Comparison of ENCODE assay signal across 15 mouse cellular contexts in genomic region chr17:44259245-44259644, GRCm38 (mm10).
DNase-seq lines count a peak whose midpoint lies in the region; ATAC-seq and TF ChIP-seq lines count a peak whose summit lies in the region.
"Had no signal": no experiment of that assay in that cellular context is flagged by ENCODE, and none has a peak within 500 bp of the region (broad histone marks: within the 10 kb centered on the region; RNA-seq: fewer than 3 reads in every experiment).

No protein-coding gene starts in this region.

- no peak overlapping the region for H3K9ac ChIP-seq in intestine, postnatal 0 days (ENCODE audit: low read depth, low read length)
- no peak overlapping the region for H3K9ac ChIP-seq in intestine, embryonic 16.5 days (ENCODE audit: low read depth, low read length)
- no peak overlapping the region for H3K9ac ChIP-seq in neural tube, embryonic 11.5 days (ENCODE audit: low read length)
- H3K9ac ChIP-seq in neural tube, embryonic 15.5 days (replicated peaks) = no peak overlapping the region
- H3K9ac ChIP-seq in MEL (ENCODE audit: control insufficient read depth, low read depth, low read length, poor library complexity, severe bottlenecking) = no peak overlapping the region
- no peak overlapping the region for H3K9ac ChIP-seq in midbrain, embryonic 16.5 days (ENCODE audit: low read depth, low read length)
- H3K9ac ChIP-seq: heart, embryonic 13.5 days; hindbrain, embryonic 12.5 days had no signal

- no peak overlapping the region for H3K4me2 ChIP-seq in intestine, postnatal 0 days (replicated peaks; ENCODE audit: low read depth)
- H3K4me2 ChIP-seq in intestine, embryonic 16.5 days (ENCODE audit: low read depth, low read length) = no peak overlapping the region
- no peak overlapping the region for H3K4me2 ChIP-seq in neural tube, embryonic 11.5 days (ENCODE audit: low read depth)
- H3K4me2 ChIP-seq in neural tube, embryonic 15.5 days = no peak overlapping the region
- no peak overlapping the region for H3K4me2 ChIP-seq in midbrain, embryonic 16.5 days (ENCODE audit: low read length)
- H3K4me2 ChIP-seq: heart, embryonic 13.5 days; hindbrain, embryonic 12.5 days had no signal

- TF ChIP-seq CTCF in intestine, postnatal 0 days (IDR thresholded peaks at IDR 0.05; ENCODE audit: low read depth) = peak; percentile 49
- TF ChIP-seq CTCF in MEL (IDR thresholded peaks at IDR 0.05 in 2 of 3, conservative IDR thresholded peaks at IDR 0.05 in 1 of 3; ENCODE audit: control insufficient read depth in 1 of 3, insufficient read depth in 1 of 3, low read depth in 2 of 3, low read length in 3 of 3, poor library complexity in 1 of 3, severe bottlenecking in 1 of 3) = peak; percentile 28 to 49 (median 46); a peak in 5 of 6 replicates

- H3K27me3 ChIP-seq in intestine, postnatal 0 days (replicated peaks; ENCODE audit: control insufficient read depth, insufficient read depth, low read length) = no peaks in the 10 kb centered on the region
- no peaks in the 10 kb centered on the region; the same call in 1 of the 2 replicates for H3K27me3 ChIP-seq in intestine, embryonic 16.5 days (replicated peaks; ENCODE audit: control insufficient read depth, insufficient read depth, low read length)
- H3K27me3 ChIP-seq in neural tube, embryonic 11.5 days (ENCODE audit: control insufficient read depth, insufficient read depth, low read length) = no peaks in the 10 kb centered on the region
- H3K27me3 ChIP-seq in neural tube, embryonic 15.5 days (replicated peaks) = peaks cover 30% of the 10 kb centered on the region
- H3K27me3 ChIP-seq in MEL (ENCODE audit: control insufficient read depth in 1 of 2, insufficient read depth in 2 of 2, low read length in 2 of 2) = no peaks in the 10 kb centered on the region
- H3K27me3 ChIP-seq in midbrain, embryonic 16.5 days (ENCODE audit: control insufficient read depth, insufficient read depth, low read depth, low read length) = no peaks in the 10 kb centered on the region; the same call in 1 of the 2 replicates

- TF ChIP-seq RAD21 in MEL (IDR thresholded peaks at IDR 0.05; ENCODE audit: low read depth, low read length) = peak; percentile 4; the same call in 1 of the 2 replicates

- H3K4me1 ChIP-seq in intestine, postnatal 0 days (replicated peaks; ENCODE audit: control insufficient read depth, insufficient read depth, low read length) = no peaks in the 10 kb centered on the region
- peaks cover 5% of the 10 kb centered on the region; the same call in 1 of the 2 replicates for H3K4me1 ChIP-seq in intestine, embryonic 16.5 days (ENCODE audit: control insufficient read depth, insufficient read depth, low read length)
- H3K4me1 ChIP-seq in neural tube, embryonic 11.5 days (ENCODE audit: control insufficient read depth, insufficient read depth, low read length) = no peaks in the 10 kb centered on the region
- H3K4me1 ChIP-seq in neural tube, embryonic 15.5 days = peaks cover 7% of the 10 kb centered on the region
- H3K4me1 ChIP-seq in MEL (ENCODE audit: control insufficient read depth in 1 of 2, insufficient read depth in 2 of 2, low read length in 2 of 2) = peaks cover 6 to 8% of the 10 kb centered on the region in 2 experiments; a peak in 2 of 4 replicates
- H3K4me1 ChIP-seq in midbrain, embryonic 16.5 days (ENCODE audit: control insufficient read depth, insufficient read depth, low read length) = no peaks in the 10 kb centered on the region

- H3K27ac ChIP-seq in intestine, postnatal 0 days (ENCODE audit: low read depth, low read length) = no peak overlapping the region
- no peak overlapping the region for H3K27ac ChIP-seq in intestine, embryonic 16.5 days (ENCODE audit: low read length)
- no peak overlapping the region for H3K27ac ChIP-seq in neural tube, embryonic 11.5 days (ENCODE audit: low read depth, low read length)
- no peak overlapping the region for H3K27ac ChIP-seq in neural tube, embryonic 15.5 days (replicated peaks)
- no peak overlapping the region for H3K27ac ChIP-seq in MEL (ENCODE audit: control insufficient read depth, low read depth, low read length)
- H3K27ac ChIP-seq in midbrain, embryonic 16.5 days (ENCODE audit: low read length) = no peak overlapping the region
- H3K27ac ChIP-seq: heart, embryonic 13.5 days; hindbrain, embryonic 12.5 days; limb, embryonic 10.5 days had no signal

- no peak overlapping the region for H3K4me3 ChIP-seq in intestine, postnatal 0 days (ENCODE audit: low read depth, low read length)
- no peak overlapping the region for H3K4me3 ChIP-seq in intestine, embryonic 16.5 days (ENCODE audit: low read length)
- H3K4me3 ChIP-seq in neural tube, embryonic 11.5 days (ENCODE audit: low read depth, low read length) = no peak overlapping the region
- H3K4me3 ChIP-seq in neural tube, embryonic 15.5 days (replicated peaks) = no peak overlapping the region
- no peak overlapping the region for H3K4me3 ChIP-seq in MEL (ENCODE audit: control insufficient read depth in 1 of 2, insufficient read depth in 1 of 2, low read depth in 2 of 2, low read length in 2 of 2)
- no peak overlapping the region for H3K4me3 ChIP-seq in midbrain, embryonic 16.5 days (ENCODE audit: low read depth, low read length)
- H3K4me3 ChIP-seq: heart, embryonic 13.5 days; hindbrain, embryonic 12.5 days; limb, embryonic 10.5 days; megakaryocyte, embryonic 14.5 days had no signal

- no peak for ATAC-seq in intestine, postnatal 0 days
- no peak for ATAC-seq in intestine, embryonic 16.5 days
- no peak for ATAC-seq in neural tube, embryonic 11.5 days (ENCODE audit: insufficient read depth, low FRiP score, low TSS enrichment)
- ATAC-seq in neural tube, embryonic 15.5 days (ENCODE audit: low FRiP score) = no peak
- ATAC-seq in midbrain, embryonic 16.5 days = no peak
- ATAC-seq: activated CD4-positive, CD25-positive, alpha-beta regulatory T cell, adult 4 months had no signal

- H3K9me3 ChIP-seq in intestine, postnatal 0 days (ENCODE audit: control insufficient read depth) = no peaks in the 10 kb centered on the region
- H3K9me3 ChIP-seq in intestine, embryonic 16.5 days (ENCODE audit: control insufficient read depth, low read length) = no peaks in the 10 kb centered on the region
- no peaks in the 10 kb centered on the region for H3K9me3 ChIP-seq in neural tube, embryonic 11.5 days (ENCODE audit: control insufficient read depth, low read length)
- H3K9me3 ChIP-seq in neural tube, embryonic 15.5 days (replicated peaks) = no peaks in the 10 kb centered on the region
- no peaks in the 10 kb centered on the region for H3K9me3 ChIP-seq in MEL (replicated peaks; ENCODE audit: insufficient read depth, low read length)
- no peaks in the 10 kb centered on the region for H3K9me3 ChIP-seq in midbrain, embryonic 16.5 days (replicated peaks; ENCODE audit: control insufficient read depth, low read length, poor library complexity, severe bottlenecking)
- H3K9me3 ChIP-seq: heart, embryonic 13.5 days; hindbrain, embryonic 12.5 days; limb, embryonic 10.5 days; megakaryocyte, embryonic 14.5 days had no signal

- no peak for TF ChIP-seq EP300 in MEL (IDR thresholded peaks at IDR 0.05; ENCODE audit: low read depth in 1 of 2, low read length in 2 of 2)

- WGBS in intestine, postnatal 0 days = 53% methylated on average over 6 of the region's 6 CpGs
- 39% methylated on average over 6 of the region's 6 CpGs for WGBS in intestine, embryonic 16.5 days
- 31% methylated on average over 6 of the region's 6 CpGs for WGBS in neural tube, embryonic 11.5 days
- 38% methylated on average over 6 of the region's 6 CpGs for WGBS in neural tube, embryonic 15.5 days
- WGBS in midbrain, embryonic 16.5 days = 32% methylated on average over 6 of the region's 6 CpGs

- H3K36me3 ChIP-seq in intestine, postnatal 0 days (ENCODE audit: control insufficient read depth, insufficient read depth) = peaks cover 5% of the 10 kb centered on the region; the same call in 1 of the 2 replicates
- no peaks in the 10 kb centered on the region for H3K36me3 ChIP-seq in intestine, embryonic 16.5 days (ENCODE audit: control insufficient read depth, insufficient read depth, low read length)
- no peaks in the 10 kb centered on the region for H3K36me3 ChIP-seq in neural tube, embryonic 11.5 days (ENCODE audit: control insufficient read depth, insufficient read depth, low read length)
- H3K36me3 ChIP-seq in neural tube, embryonic 15.5 days = no peaks in the 10 kb centered on the region
- peaks cover 0 to 2% of the 10 kb centered on the region in 2 experiments; a peak in 1 of 4 replicates for H3K36me3 ChIP-seq in MEL (ENCODE audit: control insufficient read depth in 1 of 2, insufficient read depth in 2 of 2, low read length in 2 of 2)
- no peaks in the 10 kb centered on the region for H3K36me3 ChIP-seq in midbrain, embryonic 16.5 days (ENCODE audit: control insufficient read depth, insufficient read depth, low read length)
- H3K36me3 ChIP-seq: heart, embryonic 13.5 days; hindbrain, embryonic 12.5 days; limb, embryonic 10.5 days had no signal

- TF ChIP-seq POLR2A in MEL (IDR thresholded peaks at IDR 0.05; ENCODE audit: control insufficient read depth in 1 of 2, insufficient read depth in 1 of 2, low read depth in 1 of 2, low read length in 2 of 2, poor library complexity in 1 of 2) = no peak

- H3K79me2 ChIP-seq in MEL (ENCODE audit: control insufficient read depth, insufficient read depth, low read length, poor library complexity) = no peaks in the 10 kb centered on the region

- peak; percentile 30 for DNase-seq in neural tube, embryonic 11.5 days (ENCODE audit: low spot score)
- peak; percentile 15 for DNase-seq in MEL (ENCODE audit: low read depth, low spot score)
- peak; percentile 40 for DNase-seq in retina, postnatal 1 day
- DNase-seq: cerebellum, adult 18-20 months; gastrocnemius, postnatal 25 days; right cerebral cortex, postnatal 14 days had no signal

TF ChIP-seq in MEL, 35 proteins besides CTCF, POLR2A, EP300 and RAD21:
- TF ChIP-seq SMC3 (IDR thresholded peaks at IDR 0.05; ENCODE audit: low read depth, low read length) = peak; percentile 42
- TF ChIP-seq GATA1 (IDR thresholded peaks at IDR 0.05; ENCODE audit: low read depth, low read length) = no peak
- no peak for TF ChIP-seq TCF12 (IDR thresholded peaks at IDR 0.05; ENCODE audit: low read depth, low read length)
TF ChIP-seq in MEL: peak in this region for 1.
